Mouse (Mus musculus) adrenal gland, postnatal 14 days (tissue): ENCODE results near the gene Slc6a13. TPM values are rescaled to one million over a fixed set of nuclear protein-coding genes. Genes with fewer than 3 reads are reported as not detected.
A peak's percentile ranks its signal among the peaks of the same experiment; 100 is the strongest.

Source experiments
- DNase-seq: peaks from one replicate; pipeline ENCODE4 v3.0.0; 2021; ENCODE audit warnings: mixed read lengths
- total RNA-seq: library from RNA; stranded (reverse); gene quantifications from 2 replicates; pipeline ENCODE4 v1.2.3, GENCODE M21; 2021

Gene Slc6a13
- total RNA-seq, 1 experiment from 2014 or later = 17.9 TPM

DNA sequence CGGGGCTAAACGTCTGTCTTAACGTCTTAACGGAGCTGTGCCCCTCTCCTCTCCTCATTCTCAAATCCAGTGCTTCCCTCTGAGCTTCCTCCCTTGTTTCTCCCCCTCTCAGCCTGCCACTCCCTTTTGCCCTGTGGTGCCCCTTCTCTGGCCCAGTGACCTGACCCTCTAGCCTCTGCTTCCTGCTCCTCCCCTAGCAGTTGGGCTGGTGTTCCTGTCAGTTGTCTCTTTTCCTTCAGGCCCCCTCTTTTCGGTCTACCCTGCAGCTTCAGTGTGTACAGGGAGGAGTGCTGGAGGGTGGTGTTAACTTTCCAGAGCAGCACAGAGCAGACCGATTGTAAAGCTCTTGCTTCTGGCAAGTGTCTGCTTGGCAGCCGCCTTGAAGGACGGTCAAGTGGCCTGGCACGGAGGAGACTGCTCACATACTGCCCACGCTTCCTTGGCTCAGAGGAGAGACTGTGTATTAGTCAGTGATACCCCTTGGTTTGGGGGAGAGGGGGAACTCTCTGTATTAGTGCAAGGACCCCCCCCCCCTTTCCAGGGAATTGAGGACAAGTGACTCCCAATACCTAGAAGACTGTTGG is 26.6 kb downstream of the Slc6a13 start:
- peak; percentile 43 for DNase-seq

DNA sequence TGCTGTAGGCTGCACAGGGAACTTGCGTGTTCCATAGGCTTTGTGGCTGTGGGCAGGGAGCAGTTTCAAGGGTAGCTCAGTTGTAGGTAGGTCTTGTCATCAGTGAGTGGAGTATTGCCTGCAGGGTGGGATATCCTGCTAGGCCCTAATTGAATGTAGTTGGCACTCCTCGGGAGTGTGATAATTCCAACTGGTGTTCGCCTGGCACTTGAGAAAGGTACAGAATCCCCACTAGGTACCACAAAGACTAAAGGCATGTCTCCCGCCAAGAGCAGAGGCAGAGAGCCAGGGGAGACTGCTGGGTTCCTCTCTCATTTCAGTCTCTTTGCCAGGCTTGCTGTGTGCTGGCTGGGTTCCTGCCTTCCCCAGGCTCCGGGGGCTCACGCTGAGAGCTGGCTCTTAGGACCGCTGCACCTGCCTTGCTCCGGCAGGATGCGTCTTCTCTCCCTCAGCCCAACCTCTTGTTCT is 28.4 kb downstream of the Slc6a13 start:
- no peak for DNase-seq

DNA sequence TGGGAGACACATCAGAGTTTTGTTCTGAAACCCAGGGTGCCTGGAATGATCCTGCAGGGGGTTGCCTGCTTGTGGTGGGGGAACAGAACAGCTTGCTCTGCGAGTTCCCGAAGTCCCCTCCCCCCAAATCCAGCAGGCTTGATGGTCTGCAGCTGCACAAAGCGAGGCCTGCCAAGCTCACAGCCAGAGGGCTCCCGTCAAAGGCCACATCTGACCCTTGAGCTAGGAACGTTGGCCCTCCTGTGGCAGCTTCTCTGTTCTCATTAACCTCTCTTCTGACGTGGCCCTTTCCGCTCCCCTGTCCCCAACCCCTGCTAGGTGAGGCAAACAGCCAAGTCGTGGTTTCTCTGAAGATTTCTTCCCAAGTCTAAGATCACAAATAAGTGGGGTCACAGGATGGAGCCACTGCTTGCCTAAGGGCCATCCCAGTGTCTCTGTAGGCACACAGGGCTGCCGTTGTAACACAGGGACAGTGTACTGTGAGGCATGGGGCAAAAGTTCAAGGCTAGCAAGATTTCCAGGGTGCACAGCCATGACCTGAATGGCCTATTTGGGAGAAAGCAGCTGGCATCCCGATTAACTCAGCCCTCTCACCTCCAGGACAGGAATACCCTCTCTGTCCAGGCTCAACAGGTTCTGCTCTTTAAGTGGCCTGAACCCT is 30.0 kb downstream of the Slc6a13 start:
- no peak for DNase-seq

DNA sequence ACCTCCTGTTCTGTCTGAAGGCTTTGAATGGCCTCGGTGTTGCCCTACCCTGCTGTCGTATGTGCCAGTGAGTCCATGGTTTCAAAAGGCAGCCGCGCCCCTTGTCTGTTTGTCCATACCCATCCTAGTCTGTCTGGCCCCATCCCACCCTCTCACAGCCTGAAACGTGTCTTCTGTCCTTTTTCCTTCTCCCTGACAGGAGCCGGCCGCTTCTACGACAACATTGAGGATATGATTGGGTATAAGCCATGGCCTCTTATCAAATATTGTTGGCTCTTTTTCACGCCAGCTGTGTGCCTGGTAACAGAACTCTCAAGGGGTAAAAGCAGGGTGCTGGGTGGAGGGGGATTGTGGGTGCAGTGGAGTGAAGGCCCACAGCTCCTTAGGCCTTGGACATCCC is 35.8 kb downstream of the Slc6a13 start:
- no peak for DNase-seq

DNA sequence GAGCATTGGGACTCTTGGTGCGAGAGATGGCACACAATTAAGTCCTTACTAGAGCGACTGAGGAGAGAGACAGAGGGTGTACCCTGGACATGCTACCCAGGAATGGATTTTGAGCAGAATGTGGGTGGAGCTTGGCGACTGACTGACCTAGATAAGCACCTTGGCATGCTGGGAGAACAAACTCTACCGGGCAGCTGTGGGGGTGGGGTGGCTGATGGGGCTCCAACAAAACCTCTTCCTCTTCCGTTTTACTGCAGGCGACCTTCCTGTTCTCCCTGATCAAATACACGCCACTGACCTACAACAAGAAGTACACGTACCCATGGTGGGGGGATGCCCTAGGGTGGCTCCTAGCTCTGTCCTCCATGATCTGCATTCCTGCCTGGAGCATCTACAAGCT is 36.5 kb downstream of the Slc6a13 start:
- DNase-seq = no peak

DNA sequence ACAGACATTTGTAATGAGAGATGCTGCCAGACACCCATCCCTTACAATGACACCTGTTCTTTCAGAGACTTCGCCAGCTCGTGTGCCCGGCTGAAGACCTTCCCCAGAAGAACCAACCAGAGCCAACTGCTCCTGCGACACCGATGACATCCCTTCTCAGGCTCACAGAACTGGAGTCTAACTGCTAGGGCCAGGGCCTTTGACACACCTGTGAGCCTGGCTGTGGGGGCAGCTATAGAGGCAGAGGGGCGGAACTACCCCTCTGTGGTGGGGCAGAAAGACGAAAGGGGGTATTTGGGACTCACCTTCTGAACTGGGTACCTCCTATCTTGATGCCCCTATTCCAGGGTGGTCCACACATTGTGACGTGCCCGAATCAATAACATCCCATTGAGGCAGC is 37.2 kb downstream of the Slc6a13 start:
- no peak for DNase-seq

DNA sequence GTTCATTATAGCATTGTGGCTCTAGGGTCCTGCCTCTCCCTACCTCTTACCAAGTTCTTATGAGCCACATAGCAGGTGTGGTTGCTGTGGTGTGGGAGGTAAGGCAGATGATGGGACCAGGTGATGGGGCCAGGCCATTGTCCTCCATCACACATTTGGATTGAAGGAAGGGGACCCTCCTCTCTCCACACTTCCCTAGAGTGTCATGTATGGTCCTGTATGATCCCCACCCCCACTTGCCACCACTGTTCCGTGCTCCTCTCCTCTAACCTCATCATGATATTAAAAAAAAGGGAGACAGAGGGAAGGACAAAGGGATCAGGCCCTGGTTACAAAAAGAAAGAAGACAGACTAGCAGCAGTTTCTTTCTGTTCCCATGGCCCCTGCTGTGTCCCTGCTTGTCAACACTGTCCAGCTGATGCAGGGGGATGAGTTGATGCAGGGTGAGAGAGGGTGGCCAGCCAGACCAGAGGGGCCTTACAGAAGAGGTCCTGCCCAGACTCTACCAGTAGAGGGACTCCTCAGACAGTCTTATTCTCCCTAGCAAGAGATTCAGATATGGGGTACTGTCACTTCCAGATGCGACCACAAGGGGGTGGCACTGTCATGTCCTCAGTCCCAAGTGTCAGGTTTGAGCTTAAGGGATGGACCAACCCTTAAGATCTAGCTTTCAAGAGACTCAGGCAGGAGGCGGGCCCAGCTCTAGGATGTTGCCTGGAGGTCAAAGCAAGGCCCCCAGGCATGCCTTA is 37.9 kb downstream of the Slc6a13 start:
- DNase-seq = peak; percentile 89

DNA sequence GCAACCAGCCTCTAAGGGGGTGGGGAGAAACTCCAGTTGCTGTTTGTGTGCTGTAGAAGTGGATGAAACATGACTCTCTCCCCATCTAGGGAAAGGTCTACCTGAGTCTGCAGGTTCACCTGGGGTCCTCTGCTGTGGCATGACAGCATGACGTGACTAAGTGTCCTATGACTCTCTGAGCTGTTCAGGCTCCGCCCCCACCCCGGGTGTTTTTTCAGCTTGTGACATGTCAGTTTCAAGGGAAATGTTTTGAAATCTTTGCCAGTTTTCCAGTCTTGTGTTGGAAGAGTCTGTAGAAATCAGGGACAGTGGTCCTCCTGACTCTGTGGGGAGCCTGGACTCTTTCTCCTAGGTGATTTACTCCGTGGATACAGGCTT is 38.5 kb downstream of the Slc6a13 start:
- no peak for DNase-seq

DNA sequence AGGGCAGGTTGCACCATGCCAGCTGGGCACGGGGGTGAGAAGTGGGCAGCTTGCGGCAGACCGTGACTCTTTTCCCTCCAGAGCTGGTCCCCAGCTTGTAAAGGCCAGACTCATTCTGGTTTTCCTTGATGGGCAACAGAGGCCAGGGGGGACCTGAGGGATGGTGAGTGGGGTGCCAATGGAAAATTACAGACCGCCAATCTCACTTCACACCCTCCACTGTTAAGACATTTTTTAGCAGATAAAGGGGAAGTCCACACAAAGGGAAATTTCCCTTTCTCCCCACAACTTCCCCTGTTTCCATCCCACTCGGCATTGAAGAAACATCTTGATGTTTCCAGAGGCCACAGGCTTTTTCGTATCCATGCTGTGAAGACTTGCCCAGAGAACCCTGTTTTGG is 41.6 kb downstream of the Slc6a13 start:
- DNase-seq = no peak

DNA sequence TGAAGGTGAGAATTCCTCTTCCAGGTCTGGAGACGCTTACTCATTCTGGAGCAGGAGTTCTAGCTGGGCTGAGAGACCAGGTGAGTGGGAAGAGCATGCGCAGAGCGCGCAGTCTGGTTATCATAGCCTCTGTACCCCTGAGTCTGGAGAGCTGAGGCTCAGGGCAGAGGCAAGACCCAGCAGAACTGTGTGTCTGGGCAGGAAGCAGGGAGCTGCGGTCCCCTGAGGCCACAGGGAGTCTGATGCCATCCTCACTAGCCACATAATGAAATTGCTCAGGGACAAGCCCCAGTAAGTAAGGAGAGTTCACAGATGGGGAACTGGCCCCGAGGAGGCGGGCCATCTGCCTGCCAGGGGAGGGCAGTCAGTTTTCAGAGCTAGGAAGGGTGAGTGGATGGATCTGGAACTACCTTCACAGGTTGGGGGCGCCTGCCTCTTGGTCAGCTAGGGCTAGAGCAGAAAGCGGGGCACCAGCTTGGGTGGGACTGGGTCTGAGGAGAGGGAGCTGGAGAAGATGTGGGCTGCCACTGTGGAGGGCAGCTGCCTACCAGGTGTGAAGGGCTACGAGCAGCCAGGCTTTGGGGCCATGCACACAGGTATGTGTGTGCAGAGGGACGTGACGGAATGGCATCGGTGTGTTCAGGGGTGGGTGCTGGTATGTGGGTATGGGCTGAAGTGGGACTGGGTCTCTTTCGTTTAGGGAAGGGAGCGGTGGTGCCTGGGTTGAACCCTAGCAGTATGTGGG is 43.2 kb downstream of the Slc6a13 start, which contains the start of gene Slc6a12:
Gene Slc6a12, plus strand, starts transcription at position 51 of the 745 bp plus-strand sequence.
- no peak for DNase-seq

DNA sequence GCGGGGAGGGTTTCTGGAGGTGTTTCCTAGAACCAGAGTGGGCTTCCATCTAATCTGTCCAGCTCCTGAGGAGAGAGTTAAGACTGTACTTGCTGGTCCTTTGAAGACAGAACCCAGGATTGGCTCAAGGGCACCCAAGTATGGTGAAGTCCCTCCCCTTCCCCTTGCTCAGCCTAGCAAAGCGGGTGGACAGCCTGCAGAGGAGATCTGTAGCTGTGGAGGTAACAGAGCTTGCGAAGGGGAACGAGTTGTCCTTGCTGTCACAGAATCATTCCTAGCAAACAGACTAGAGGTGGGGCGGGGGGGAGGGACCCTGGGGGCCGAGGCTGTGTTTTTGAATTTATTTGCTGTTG is 43.7 kb downstream of the Slc6a13 start:
- DNase-seq = no peak

DNA sequence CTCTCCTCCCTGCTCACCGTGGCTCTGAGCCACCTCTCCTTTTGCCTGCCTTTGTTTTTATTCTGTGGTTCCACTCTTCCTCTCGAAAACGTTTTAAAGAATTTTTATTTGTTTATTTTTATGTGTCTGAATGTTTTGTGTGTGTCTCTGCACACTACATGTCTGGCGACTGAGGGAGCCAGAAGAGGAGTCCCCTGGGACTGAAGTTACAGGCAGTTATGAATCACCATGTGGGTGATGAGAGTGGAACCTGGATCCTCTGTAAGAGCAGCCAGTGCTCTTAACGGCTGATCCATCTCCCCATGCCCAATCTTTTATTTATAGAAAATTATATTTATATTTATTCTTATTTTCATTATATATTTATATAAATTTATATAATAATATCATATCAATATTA is 44.3 kb downstream of the Slc6a13 start:
- DNase-seq = no peak

DNA sequence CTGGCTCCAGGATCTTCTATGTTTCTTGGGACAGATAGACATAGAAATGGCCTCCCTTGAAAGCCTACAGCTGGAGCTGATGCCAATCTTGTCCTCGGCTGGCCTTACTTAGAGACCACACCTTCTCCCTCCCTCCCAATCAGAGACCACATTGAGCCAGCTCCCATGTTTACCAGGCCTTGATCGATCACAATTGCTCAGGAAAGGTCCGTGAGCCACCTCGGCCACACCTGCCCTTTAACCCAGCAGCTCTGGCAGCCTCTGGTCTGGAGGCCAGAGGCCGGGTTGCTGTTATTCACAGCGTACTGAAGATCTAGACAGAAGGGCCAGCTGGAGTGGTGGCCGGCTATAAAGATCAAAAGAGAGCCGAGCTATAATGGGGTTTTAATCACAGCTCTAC is 46.4 kb downstream of the Slc6a13 start:
- no peak for DNase-seq

DNA sequence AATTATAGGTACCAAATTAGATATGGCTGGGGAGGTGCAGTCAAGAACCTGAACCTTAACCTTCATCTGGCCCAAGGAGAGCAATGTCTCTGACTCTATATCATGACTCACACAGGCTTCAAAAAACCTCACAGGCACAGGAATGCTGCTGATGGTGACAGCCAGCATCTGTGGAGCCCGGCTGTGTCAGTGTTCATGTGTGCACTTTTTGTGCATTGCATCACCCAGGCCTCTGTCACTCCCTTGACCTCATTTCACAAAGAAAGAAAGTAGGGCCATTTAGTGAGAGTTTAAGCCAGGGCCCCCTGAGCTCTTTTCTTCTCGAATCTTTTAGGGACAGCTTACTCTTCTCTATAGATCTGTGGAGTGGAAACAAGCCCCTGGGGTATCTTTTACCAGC is 52.2 kb downstream of the Slc6a13 start:
- DNase-seq = peak; percentile 51

DNA sequence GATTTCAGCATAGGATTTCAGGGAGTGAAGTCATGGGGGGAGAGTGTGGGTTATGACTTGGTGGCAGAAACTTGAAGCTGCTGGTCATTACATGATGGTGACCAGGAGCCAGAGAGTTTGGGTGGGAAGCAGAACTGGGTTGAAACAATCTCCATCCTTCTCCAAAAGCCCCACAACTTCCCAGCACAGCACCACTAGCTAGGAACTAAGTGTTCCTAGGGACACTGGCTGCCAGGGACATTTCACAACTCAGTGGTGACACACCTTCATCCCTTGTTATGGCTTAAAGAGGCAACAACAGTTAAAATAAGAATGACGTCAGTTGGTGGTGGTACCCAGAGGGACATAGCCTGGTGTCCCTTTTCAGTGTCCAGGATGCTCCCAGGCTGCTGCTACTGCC is 56.0 kb downstream of the Slc6a13 start:
- DNase-seq = no peak

DNA sequence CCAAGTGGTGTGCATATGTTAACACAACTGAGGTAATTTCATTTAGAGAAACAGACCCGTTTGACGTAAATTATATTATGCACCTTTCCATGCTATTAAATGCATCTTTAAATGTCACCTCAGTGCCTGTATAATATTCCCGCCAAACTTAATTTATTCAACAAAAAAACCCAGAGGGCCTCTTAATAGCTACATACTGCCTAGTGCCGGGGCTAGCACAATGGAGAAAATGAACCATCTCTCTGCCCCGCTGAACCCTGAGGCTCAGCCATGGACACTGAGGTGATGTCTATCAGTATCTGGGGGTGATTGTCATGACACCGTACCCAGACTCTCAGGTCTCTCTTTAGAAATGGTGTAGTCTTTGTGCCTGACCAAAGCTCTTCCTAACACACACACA is 57.2 kb downstream of the Slc6a13 start:
- DNase-seq = no peak

DNA sequence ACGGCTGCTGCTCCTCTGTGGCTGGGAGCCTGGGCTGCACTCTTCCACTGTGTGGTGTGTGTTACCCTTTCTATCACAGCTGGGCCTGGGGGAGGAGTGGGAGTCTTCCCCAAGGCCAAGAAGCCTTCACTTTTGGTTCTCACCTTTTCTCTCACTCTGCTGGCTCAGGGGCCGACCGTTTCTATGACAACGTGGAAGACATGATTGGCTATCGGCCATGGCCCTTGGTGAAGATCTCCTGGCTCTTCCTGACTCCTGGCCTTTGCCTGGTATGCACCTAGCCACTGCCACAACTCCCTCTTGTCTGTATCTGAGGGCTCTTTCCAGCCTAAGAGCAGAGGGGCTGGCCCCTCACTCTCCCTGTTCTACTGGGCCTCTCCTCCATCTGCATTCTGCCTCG is 63.0 kb downstream of the Slc6a13 start:
- DNase-seq = no peak

DNA sequence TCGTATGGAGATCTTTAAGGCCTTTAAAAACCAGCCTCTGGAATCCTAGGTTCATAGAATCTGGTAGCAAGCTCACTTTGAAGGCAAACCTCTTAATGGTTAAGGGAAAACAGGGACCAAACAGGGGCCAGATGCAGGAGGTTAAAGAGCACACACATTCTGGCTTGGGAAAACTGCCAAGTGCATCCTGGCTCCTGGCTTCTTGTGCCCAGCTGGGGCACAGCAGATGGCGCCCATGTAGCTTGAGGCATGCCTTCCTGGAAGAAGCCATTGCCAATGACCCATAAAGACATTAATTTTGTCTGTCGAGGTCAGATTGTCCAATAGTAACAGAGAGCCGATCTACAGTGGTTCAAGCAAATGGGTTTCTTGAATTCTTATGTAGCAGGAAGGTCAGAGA is 63.9 kb downstream of the Slc6a13 start:
- no peak for DNase-seq

DNA sequence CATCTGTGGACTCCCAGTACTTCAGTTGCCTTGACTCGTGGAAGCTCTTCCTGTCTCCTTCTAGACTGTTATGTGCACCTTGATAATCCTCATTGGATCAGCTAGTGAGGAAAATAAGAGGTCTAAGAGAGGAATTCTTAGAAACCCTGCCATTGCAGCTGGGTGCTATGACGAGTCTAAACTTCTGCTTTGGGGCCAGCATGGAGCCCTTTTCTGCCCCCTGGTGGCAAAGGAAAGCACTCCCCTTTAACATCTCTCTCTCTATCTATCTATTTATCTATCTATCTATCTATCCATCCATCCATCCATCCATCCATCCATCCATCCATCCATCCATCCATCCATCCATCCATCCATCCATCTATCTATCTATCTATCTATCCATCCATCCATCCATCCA is 66.5 kb downstream of the Slc6a13 start:
- peak; percentile 74 for DNase-seq

DNA sequence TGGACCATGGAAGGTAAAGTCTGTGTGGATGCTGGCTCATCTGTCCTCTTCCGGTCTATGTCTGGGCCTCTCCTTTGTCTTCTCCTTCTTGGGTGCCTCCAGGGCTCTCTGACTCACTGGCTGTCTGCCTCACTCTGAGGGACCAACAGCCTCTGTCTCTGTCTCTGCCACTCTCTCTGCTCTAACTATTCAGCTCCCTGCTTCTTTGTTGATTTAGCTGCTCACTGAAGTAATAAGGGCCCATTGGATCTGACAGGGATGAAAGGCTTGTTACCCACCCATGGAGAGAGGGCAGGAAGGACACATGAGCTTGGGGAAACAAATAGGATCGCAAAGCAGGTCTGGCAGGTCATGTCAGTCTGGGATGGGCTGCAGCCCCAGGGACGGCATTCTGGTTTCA is 67.1 kb downstream of the Slc6a13 start:
- no peak for DNase-seq

DNA sequence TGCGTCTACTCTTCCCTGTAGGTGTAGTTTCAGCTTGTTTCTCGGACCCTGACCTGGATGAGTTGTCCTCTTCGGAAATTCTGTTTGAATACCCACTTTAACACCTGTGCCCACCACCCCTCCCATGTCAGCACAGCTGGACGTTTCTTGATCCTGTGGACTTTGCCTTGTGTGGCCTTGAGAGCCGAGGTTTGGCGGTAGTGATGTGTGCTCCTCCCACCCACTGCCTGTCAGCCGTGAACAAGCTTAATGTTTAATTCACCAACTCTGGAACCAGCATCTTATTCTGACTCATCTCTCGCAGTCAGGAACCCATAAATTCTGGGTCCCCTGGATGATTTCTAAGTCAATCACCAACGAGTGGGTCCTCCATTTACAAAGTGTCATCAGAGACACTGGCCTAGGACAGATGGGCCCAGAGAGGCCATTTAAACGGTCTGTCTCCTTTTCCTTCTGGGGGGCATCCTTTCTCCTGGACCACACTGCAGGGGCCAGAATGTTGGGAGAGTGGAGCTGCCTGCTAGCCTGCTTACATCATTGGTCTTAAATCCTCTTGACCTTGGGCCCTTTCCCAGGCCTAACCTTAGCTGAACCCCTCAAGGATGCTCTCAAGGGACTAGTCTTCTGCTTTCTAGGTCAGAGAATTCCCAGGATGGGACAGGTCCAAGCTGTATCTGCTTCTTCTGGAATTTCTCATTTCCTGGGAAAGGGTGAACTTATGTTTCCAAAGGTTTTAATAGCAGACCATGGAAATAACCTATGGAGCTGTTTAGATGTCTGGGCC is 71.4 kb downstream of the Slc6a13 start:
- no peak for DNase-seq

DNA sequence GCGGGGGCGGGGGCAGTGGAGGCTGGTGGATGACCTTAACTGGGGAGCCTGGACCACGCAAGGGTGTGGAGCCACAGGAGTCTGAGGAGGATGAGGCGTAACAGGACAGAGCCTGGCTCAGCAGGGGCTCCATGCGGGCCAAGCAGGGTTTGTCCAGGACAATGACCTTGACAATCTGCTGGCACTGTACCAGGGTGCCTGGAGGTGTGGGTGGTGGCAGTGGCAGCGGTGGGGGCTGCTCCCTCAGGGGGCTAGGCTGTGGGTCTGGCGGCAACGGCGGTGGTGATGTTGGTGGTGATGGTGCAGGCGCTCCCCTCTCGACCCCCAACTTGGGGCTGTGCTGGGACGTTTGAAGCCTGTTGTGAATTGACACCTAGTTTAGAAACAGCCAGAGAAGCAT is 76.1 kb downstream of the Slc6a13 start:
- peak; percentile 44 for DNase-seq
